Mouse (Mus musculus) forelimb bud, embryonic 11.5 days (tissue): ENCODE measurements around the gene Olfr55.
"Not testable (repeated sequence)": the region's sequence is repeated elsewhere in the genome, so short reads cannot be mapped to it uniquely, and the experiment has no call there.

ENCODE experiments used
- DNase-seq: peaks from one replicate; pipeline ENCODE4 v3.0.0-alpha.2; 2012; ENCODE audit warnings: low read depth, low spot score

Olfr55 gene

DNA sequence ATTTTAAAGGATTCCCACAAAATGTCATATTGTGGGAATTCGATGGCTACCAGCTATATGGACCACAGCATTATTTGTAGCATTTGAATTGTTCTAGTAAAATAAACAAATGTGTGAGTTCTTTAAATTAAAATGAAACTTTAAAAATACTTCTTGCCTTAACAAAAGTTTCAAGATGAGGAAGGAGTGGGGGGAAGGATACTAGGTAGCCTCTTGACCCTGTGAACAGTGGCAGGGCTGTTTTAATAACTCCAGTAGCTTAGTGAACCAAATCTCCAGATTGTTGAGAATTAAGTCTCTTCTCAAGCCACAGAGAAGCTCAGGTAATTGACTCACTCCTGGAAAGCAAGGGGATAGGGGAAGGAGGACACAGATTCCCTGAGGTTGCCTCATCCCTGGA is at the start of gene Olfr55:
Gene Olfr55 (plus strand): TSS at position 301 of the 400 bp plus-strand sequence.
- DNase-seq: not testable (repeated sequence)

DNA sequence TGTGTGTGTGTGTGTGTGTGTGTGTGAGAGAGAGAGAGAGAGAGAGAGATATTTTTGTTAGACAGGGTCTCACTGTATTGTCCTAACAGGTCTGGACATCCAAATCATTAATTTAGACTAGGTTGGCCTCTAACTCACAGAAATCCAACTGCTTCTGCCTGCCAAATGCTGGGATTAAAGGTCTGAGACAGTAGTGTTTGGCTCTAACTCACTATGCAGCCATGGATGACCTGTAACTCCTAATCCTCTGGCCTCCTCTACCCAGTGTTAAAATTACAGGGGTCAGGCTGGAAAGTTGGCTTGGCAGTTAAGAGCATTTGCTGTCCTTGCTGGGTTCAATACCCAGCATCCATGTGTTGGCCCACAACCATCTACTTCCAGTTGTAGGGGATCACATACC is 43.7 kb upstream of the Olfr55 start:
- DNase-seq: no peak

DNA sequence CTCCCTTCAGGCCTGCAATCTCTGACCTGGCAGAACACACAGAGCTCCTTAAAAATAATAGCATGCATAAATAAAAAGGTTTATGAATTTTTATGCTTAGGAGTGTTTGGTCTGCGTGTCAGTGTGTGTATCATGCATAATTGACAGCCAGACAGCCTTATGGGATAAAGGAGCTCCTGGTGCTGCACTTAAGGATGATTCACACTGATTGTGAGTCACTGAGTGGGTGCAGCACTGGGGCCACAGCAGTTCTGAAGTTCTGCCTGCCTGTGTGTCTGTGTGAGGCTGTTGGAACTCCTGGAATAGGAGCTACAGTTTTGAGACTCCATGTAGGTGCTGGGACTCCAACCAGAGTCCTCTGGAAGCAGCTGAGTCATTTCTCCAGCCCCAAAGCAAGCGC is 42.0 kb upstream of the Olfr55 start:
- DNase-seq: no peak

DNA sequence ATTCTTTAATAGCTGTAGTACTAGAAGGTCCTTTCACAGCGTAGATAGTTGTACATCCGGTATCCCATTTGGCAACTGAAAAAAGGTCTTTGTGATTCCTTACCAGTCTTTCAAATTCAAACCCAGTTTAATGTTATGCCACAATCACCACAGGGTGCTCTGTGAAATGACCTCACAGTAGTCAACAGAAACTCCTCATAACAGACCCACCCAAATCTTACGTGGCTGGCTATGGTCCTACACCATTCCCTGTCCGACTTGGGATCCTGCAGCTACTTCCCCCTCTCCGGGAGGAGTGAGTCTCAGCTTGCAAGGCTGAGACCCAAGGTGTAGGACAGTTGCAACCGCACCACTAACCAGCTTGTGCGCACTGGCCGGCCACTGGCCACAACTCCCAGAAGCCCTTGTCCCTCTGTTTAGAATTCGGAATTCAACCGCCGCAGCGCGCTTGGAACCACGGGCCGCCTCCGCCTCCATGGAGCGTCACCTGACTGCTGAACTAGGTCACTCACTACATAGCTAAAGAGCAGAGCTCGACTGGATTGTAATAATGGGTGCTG is 28.9 kb upstream of the Olfr55 start, which contains the start of gene Morc2b:
Gene Morc2b (minus strand): TSS at position 423 of the 560 bp plus-strand sequence.
- DNase-seq: no peak

DNA sequence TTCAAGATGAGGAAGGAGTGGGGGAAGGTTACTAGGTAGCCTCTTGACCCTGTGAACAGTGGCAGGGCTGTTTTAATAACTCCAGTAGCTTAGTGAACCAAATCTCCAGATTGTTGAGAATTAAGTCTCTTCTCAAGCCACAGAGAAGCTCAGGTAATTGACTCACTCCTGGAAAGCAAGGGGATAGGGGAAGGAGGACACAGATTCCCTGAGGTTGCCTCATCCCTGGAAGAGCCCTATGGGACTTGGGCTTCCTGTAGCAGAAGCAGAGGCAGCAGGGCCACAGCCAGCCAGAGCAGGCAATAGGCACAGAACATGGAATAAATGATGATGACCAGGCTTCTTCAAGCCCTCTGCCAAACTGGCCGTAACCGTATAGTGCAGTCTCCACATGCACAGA is 22.8 kb downstream of the Olfr55 start, which contains the start of gene Olfr239:
Gene Olfr239 (plus strand): TSS at position 301 of the 400 bp plus-strand sequence.
- DNase-seq: not testable (repeated sequence)

DNA sequence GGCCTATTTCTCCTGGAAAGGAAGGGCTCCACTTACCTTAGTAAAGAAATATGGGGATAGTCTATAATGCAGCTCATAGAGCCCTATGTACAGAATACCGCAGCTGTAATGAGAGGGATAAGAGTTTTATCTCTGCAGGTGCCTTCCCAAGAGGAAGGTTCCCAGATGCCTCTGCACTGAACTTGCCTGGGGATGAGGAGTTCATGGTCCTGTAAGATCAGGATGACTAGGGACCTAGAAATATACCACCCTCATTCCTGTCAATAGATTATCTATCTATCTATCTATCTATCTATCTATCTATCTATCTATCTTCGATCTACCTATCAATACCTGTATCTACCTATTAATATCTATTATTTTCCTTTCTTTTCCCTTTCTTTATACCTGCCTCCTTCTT is 53.3 kb downstream of the Olfr55 start, which contains the start of gene Olfr1564:
Gene Olfr1564 (minus strand): TSS at position 101 of the 400 bp plus-strand sequence.
- no peak for DNase-seq
